Mouse (Mus musculus) lung, embryonic 14.5 days (tissue): ENCODE measurements at regions not wholly inside any gene's neighbourhood (a gene's known extent, or its start where the extent isn't known, plus 50 kb on each side); places are given as distances from the start of the nearest gene placed in this dataset.
"Not testable (repeated sequence)": the region's sequence is repeated elsewhere in the genome, so short reads cannot be mapped to it uniquely, and the experiment has no call there.

Source experiments
- ATAC-seq: fragments of 200-750 bp; cut with Nextera tagmentation; 2 replicates; pipeline ENCODE4 v1.8.0; 2017; ENCODE audit warnings: mild to moderate bottlenecking, moderate TSS enrichment, moderate library complexity; ENCODE audit not compliant: insufficient read depth
- DNase-seq: peaks from one replicate; pipeline ENCODE4 v3.0.0-alpha.2; 2015
- H3K27ac ChIP-seq: fragments of 300-500 bp; sonication (generic); 2 replicates; pipeline ENCODE4 v1.5.1; 2014; ENCODE audit warnings: low read depth, mild to moderate bottlenecking, moderate library complexity
- H3K27me3 ChIP-seq: fragments of 300-500 bp; sonication (generic); 2 replicates; pipeline ENCODE4 v1.6.1; 2014; ENCODE audit warnings: low read length, control low read depth; ENCODE audit not compliant: insufficient read depth
- H3K36me3 ChIP-seq: fragments of 300-500 bp; sonication (generic); 2 replicates; pipeline ENCODE4 v1.6.1; 2014; ENCODE audit warnings: control low read depth; ENCODE audit not compliant: insufficient read depth
- H3K4me1 ChIP-seq: fragments of 300-500 bp; sonication (generic); 2 replicates; pipeline ENCODE4 v1.6.1; 2014; ENCODE audit warnings: antibody characterized with exemption, control low read depth; ENCODE audit not compliant: insufficient read depth
- H3K4me2 ChIP-seq: fragments of 300-500 bp; sonication (generic); 2 replicates; pipeline ENCODE4 v1.6.1; 2014; ENCODE audit warnings: mild to moderate bottlenecking
- H3K4me3 ChIP-seq: fragments of 300-500 bp; sonication (generic); 2 replicates; pipeline ENCODE4 v1.5.1; 2014; ENCODE audit warnings: low read depth, low read length
- H3K9ac ChIP-seq: fragments of 300-500 bp; sonication (generic); 2 replicates; pipeline ENCODE4 v1.6.1; 2014
- H3K9me3 ChIP-seq: fragments of 300-500 bp; sonication (generic); 2 replicates; pipeline ENCODE4 v1.6.1; 2016; ENCODE audit warnings: low read depth, low read length, control low read depth
- CTCF ChIP-seq: IDR thresholded peaks from 2 replicates; pipeline ENCODE4 v1.5.1; 2016; ENCODE audit warnings: antibody characterized with exemption, low read depth
- WGBS: fragments of 180-500 bp; shearing (Covaris S2); extraction: QIAGEN DNeasy Blood & Tissue Kit; methylation state at CpG from one replicate; pipeline ENCODE4 v1.1.7; 2014; 5-methylcytosine and 5-hydroxymethylcytosine counted together

DNA sequence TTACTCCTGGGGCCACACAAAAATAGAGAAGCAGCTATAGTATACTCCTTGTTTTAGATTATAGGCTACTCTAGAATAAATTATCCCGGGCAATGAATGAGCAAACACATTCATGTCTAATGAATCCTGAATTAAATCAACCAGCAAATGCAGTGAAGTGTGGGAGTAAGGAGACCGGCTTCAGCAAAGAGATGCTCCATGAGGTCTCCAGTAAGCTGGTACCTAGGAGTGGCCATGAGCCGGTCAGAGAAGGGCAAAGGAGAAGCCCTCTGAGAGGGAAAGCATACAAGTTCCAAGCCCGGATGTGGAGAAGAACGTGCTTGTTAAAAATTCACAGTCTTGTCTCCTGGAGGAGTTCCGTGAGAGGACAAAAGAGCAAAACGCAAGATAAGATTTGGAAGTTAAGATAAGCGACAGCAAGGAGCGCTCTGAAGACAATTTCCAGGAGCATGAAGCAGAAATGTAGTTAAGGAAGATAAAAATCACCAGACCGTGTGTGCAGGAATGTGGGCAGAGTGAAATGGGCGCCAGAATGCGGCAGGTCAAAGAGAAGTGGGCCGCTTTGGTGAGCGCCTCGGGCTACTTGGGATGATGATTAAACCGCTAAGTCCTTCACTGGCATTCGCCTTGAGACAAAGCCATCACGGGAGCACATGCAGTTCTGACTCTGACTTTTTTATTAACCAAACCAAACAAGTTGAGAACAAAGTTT lies 123.2 kb downstream of the Mfap3l start:
- Histone ChIP-seq H3K4me2 (no peak overlapping the region), H3K9ac (no peak overlapping the region), H3K27me3 (no peaks in the 10 kb centered on the region), H3K4me3 (no peak overlapping the region), H3K36me3 (no peaks in the 10 kb centered on the region), H3K4me1 (no peaks in the 10 kb centered on the region), H3K9me3 (no peaks in the 10 kb centered on the region), H3K27ac (peak overlapping the region; percentile 9; the same call in 1 of the 2 replicates)
- no peak for TF ChIP-seq CTCF
- ATAC-seq (no peak), DNase-seq (peak; percentile 37)
- 57% methylated on average over 18 of the region's 18 CpGs for WGBS

DNA sequence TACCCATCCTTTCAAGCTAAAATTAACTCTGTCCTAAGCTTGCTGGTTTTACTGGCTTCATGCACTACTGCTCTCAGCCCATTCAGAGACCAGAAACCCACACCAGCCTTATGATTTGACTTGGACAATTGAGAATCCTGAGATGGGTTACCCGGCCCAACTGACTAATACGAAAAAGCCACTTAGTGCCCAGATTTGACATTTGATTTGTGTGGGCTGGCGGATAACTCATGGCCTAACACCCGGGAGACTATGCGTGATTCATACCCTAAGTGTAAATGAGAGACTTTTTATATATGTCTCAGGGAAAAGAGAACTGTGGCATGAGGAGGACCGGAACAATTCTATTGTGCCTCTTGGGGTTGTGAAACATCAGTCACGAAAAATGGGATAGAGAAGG lies 126.3 kb upstream of the Hpf1 start:
- Histone ChIP-seq H3K9me3 (no peaks in the 10 kb centered on the region), H3K36me3 (no peaks in the 10 kb centered on the region), H3K4me3 (no peak overlapping the region), H3K4me2 (no peak overlapping the region), H3K9ac (no peak overlapping the region), H3K27me3 (no peaks in the 10 kb centered on the region), H3K4me1 (no peaks in the 10 kb centered on the region), H3K27ac (no peak overlapping the region)
- DNase-seq: no peak
- ATAC-seq: no peak
- no peak for TF ChIP-seq CTCF
- WGBS: 95% methylated on average over 7 of the region's 7 CpGs

DNA sequence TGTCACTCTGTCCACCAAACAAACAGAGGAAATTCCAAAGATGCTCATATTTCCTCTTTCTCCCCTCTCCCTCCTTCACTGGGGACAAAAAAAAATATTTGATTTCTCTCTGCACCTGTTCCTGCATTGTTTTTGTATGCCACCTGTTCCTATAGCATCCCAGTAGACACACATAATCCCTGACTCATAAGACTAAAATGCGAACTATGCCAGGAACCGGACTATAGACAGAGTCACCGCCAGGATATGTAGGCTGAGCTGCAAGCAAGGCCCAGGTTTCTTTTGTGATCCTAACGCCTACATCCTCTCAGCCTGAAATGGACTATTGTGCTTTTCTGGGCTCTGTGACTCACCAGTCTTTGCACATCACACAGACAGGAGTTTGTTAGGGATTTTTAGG lies 116.9 kb upstream of the Hpf1 start:
- Histone ChIP-seq H3K4me2 (no peak overlapping the region), H3K27ac (no peak overlapping the region), H3K9me3 (no peaks in the 10 kb centered on the region), H3K36me3 (no peaks in the 10 kb centered on the region), H3K4me3 (no peak overlapping the region), H3K27me3 (no peaks in the 10 kb centered on the region), H3K4me1 (no peaks in the 10 kb centered on the region), H3K9ac (no peak overlapping the region)
- WGBS: 53% methylated on average over 4 of the region's 4 CpGs
- DNase-seq (peak; percentile 23), ATAC-seq (no peak)
- TF ChIP-seq CTCF: no peak

GRCm38 (mm10) chr8:60776251-60776650 lies 114.0 kb upstream of the Hpf1 start:
- not testable (repeated sequence) for H3K36me3 ChIP-seq, H3K4me1 ChIP-seq, H3K4me3 ChIP-seq, H3K4me2 ChIP-seq, H3K9ac ChIP-seq, H3K27ac ChIP-seq, H3K9me3 ChIP-seq, H3K27me3 ChIP-seq
- DNase-seq: peak; percentile 19
- 19% methylated on average over 2 of the region's 2 CpGs for WGBS
- ATAC-seq: peak; percentile 70; the same call in 1 of the 2 replicates

- 70% methylated on average over 2 of the region's 2 CpGs for WGBS
- no peak overlapping the region for H3K9ac ChIP-seq
- TF ChIP-seq CTCF: no peak
Observed at GRCm38 (mm10) chr8:60785049-60785448, 105.2 kb upstream of the Hpf1 start.

GRCm38 (mm10) chr8:60790453-60790852 lies 99.8 kb upstream of the Hpf1 start:
- ATAC-seq: no peak

More at GRCm38 (mm10) chr8:60785049-60785448, 105.2 kb upstream of the Hpf1 start:
- Histone ChIP-seq H3K4me1 (no peaks in the 10 kb centered on the region), H3K4me3 (no peak overlapping the region), H3K27me3 (no peaks in the 10 kb centered on the region), H3K27ac (no peak overlapping the region), H3K9me3 (0 out of 2 replicates have a peak, but pooled peaks cover under 1% of the 10 kb centered on the region), H3K36me3 (no peaks in the 10 kb centered on the region), H3K4me2 (no peak overlapping the region)
- no peak for DNase-seq
- ATAC-seq: no peak

DNA sequence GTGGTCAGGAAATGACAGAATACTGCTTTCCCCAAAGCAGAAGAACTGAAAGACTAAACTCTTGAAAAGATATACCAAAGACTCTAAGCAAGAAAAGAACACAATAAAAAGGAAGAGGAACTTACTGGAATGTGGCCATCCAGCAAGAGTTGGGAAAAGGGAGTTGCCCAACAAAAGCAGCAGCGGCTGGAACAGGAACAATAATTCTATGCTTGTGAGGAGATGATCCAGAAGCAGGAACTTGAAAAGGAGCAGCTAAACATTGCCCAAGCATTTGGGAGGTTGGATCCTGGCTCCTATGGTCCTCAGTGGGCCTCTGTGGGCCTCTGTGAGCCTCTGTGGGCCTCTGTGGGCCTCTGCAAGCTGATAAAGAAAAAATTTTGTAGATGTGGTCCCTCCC lies 97.7 kb upstream of the Hpf1 start:
- Histone ChIP-seq H3K36me3 (no peaks in the 10 kb centered on the region), H3K27ac (no peak overlapping the region), H3K4me3 (no peak overlapping the region), H3K9me3 (no peaks in the 10 kb centered on the region), H3K9ac (no peak overlapping the region), H3K4me1 (no peaks in the 10 kb centered on the region), H3K27me3 (no peaks in the 10 kb centered on the region), H3K4me2 (no peak overlapping the region)
- DNase-seq (no peak), ATAC-seq (no peak)
- WGBS: 81% methylated on average over 1 of the region's 1 CpGs
- no peak for TF ChIP-seq CTCF

More at GRCm38 (mm10) chr8:60790453-60790852, 99.8 kb upstream of the Hpf1 start:
- H3K27me3 ChIP-seq: no peaks in the 10 kb centered on the region
- H3K9ac ChIP-seq: no peak overlapping the region
- no peak overlapping the region for H3K4me3 ChIP-seq
- no peaks in the 10 kb centered on the region for H3K36me3 ChIP-seq
- H3K9me3 ChIP-seq: no peaks in the 10 kb centered on the region
- TF ChIP-seq CTCF: no peak
- 87% methylated on average over 3 of the region's 3 CpGs for WGBS
- DNase-seq: no peak
- H3K27ac ChIP-seq: no peak overlapping the region
- no peak overlapping the region for H3K4me2 ChIP-seq
- H3K4me1 ChIP-seq: no peaks in the 10 kb centered on the region
